Mouse (Mus musculus): ENCODE measurements around the gene Cobll1.

DNA sequence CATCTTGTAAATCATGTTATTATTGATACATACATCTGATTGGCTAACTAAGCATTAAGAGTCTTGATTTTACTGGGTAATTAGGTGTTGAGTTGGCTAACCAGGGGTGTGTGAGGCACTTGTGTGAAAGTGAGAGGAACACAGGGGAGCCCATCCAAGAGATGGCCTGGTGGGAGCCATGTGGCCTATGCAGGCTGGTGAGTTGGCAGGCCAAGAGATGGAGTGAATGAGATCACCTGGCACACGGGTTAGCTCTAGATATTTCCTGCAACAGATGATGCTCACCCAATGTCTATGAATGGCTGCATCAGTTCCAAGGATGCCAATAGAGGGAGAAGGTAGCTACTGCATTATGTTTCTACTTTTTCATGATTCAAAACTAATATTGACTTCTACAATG is 139.2 kb downstream of the Cobll1 start:
- no peak for TF ChIP-seq CTCF (IDR thresholded peaks at IDR 0.05; ENCODE audit: borderline replicate concordance, extremely low read depth, insufficient read depth, insufficient read length)
- no peak for TF ChIP-seq POLR2A (IDR thresholded peaks at IDR 0.05; ENCODE audit: borderline replicate concordance, extremely low read depth, insufficient read depth, insufficient read length, poor library complexity, severe bottlenecking)
